Mouse (Mus musculus) heart, adult 2 months (tissue): ENCODE data around the gene Tenm4. TPM values are rescaled to one million over a fixed set of nuclear protein-coding genes. Genes with fewer than 3 reads are reported as not detected.

ENCODE experiments used
- DNase-seq, 2 experiments: peaks; one replicate each; pipeline ENCODE4 v3.0.0; 2021
- H3K27ac ChIP-seq: fragments of 200-600 bp; 2 replicates; pipeline ENCODE4 v1.8.1; 2022
- H3K27me3 ChIP-seq: fragments of 200-500 bp; 2 replicates; pipeline ENCODE4 v1.6.1; 2012; ENCODE audit warnings: mild to moderate bottlenecking, low read length, inconsistent platforms, mixed read lengths; ENCODE audit not compliant: control insufficient read depth, insufficient read depth
- H3K36me3 ChIP-seq: fragments of 200-500 bp; 2 replicates; pipeline ENCODE4 v1.6.1; 2012; ENCODE audit warnings: low read length, inconsistent platforms; ENCODE audit not compliant: control insufficient read depth, insufficient read depth
- H3K4me1 ChIP-seq: fragments of 200-500 bp; 2 replicates; pipeline ENCODE4 v1.6.1; 2011; ENCODE audit warnings: low read length; ENCODE audit not compliant: control insufficient read depth, insufficient read depth
- H3K4me3 ChIP-seq: fragments of 200-600 bp; 2 replicates; pipeline ENCODE4 v1.8.1; 2022
- H3K79me2 ChIP-seq: fragments of 200-500 bp; replicated peaks from 2 replicates; pipeline ENCODE4 v1.6.1; 2012; ENCODE audit warnings: mild to moderate bottlenecking, inconsistent platforms, low read length, moderate library complexity, mixed read lengths; ENCODE audit not compliant: control insufficient read depth, insufficient read depth
- H3K9ac ChIP-seq: fragments of 200-500 bp; 2 replicates; pipeline ENCODE4 v1.6.1; 2012; ENCODE audit warnings: low read depth, mild to moderate bottlenecking, control low read depth, inconsistent platforms, low read length, mixed read lengths
- CTCF ChIP-seq: fragments of 200-600 bp; IDR thresholded peaks from 2 replicates; pipeline ENCODE4 v1.8.1; 2022; ENCODE audit warnings: antibody characterized with exemption, mild to moderate bottlenecking, moderate library complexity
- EP300 ChIP-seq: fragments of 200-500 bp; IDR thresholded peaks from 2 replicates; pipeline ENCODE4 v1.6.1; 2011; ENCODE audit warnings: low read depth, low read length, control low read depth; ENCODE audit not compliant: insufficient read depth
- POLR2A ChIP-seq: fragments of 200-500 bp; IDR thresholded peaks from 2 replicates; pipeline ENCODE4 v1.6.1; 2011; ENCODE audit warnings: mild to moderate bottlenecking, low read depth, low read length, control low read depth; ENCODE audit not compliant: insufficient read depth
- whole genome bisulfite sequencing: fragments of 180-500 bp; shearing (Covaris S2); methylation state at CpG from one replicate; pipeline ENCODE4 v1.1.7; 2018; 5-methylcytosine and 5-hydroxymethylcytosine counted together
- intact Hi-C: fragments of 180-260 bp; cut with DNase I; formaldehyde crosslinking; loops from one replicate; pipeline ENCODE4 v1.15.1; 2025
- polyA plus RNA-seq: library from polyadenylated mRNA; depleted of rRNA; stranded (reverse); fragments of >200 nt; gene quantifications from 2 replicates; pipeline ENCODE4 v1.2.3, GENCODE M21; 2012
- total RNA-seq, 2 experiments: library from RNA; stranded (reverse); gene quantifications; 2 replicates each; pipeline ENCODE4 v1.2.3; 2021

Gene Tenm4
- total and polyA plus RNA-seq, 3 experiments: 0.34 to 1.3 (median 0.74) TPM

DNA sequence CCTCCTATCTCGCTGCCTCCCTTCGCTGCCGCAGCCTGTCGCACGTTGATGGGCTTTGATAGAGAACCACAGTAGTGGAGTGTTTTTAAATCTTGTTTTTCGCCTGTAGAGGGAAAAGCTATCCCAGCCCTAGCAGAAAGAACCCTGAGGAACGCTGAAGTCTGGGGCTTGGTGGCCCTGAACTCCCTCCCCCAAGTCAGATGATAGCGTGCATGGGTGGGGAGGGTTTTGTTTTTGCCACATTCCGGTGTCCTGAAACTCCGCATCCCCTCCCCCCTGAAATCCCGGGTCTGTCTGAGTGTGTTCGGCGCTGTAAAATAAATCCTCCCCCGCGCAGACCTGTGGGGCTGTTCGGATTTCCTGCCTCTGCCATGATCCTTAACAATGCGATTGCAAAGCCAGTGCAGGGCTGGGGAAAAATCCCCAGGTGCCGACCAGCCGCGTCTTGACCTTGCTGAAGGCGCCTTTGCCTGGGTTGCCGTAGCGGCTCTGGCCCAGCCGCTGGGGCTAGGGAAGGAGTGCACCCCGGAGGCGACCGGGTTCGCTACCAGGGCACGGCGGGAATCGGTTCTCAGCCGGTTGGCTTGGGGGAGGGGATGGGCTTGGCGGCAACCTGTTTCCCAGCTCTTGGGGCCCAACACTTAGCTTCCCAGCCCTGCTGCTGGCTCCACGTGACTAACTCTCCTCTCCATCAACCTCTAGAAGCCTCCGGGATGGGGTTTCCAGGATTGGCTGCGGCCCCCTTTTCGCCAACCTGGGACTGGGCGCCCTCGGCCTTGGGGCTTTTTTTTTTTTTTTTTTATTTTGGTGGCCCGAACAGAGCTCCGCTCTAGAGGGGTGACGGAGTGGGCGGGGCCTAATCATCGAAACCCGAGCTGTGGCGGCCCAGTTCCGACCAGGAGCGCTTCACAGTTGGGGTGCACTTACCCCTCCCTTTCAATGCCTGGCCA, 41.8 kb downstream of the Tenm4 start:
- H3K4me1 ChIP-seq: no peaks in the 10 kb centered on the region
- peaks cover 18% of the 10 kb centered on the region for H3K27me3 ChIP-seq
- no peak for TF ChIP-seq EP300
- no peak for TF ChIP-seq CTCF
- TF ChIP-seq POLR2A: no peak
- no peaks in the 10 kb centered on the region for H3K79me2 ChIP-seq
- H3K36me3 ChIP-seq: no peaks in the 10 kb centered on the region
- intact Hi-C loops: no loop called here
- peak overlapping the region; percentile 50 for H3K4me3 ChIP-seq
- H3K27ac ChIP-seq: no peak overlapping the region
- peak; percentile 28 to 49 for DNase-seq
- H3K9ac ChIP-seq: no peak overlapping the region
- WGBS: under 1% methylated on average over 48 of the region's 48 CpGs

- 56% methylated on average over 9 of the region's 10 CpGs for WGBS
- Histone ChIP-seq H3K27ac (no peak overlapping the region), H3K36me3 (no peaks in the 10 kb centered on the region), H3K4me3 (no peak overlapping the region), H3K9ac (no peak overlapping the region), H3K4me1 (no peaks in the 10 kb centered on the region), H3K79me2 (no peaks in the 10 kb centered on the region), H3K27me3 (peaks cover 18% of the 10 kb centered on the region)
- intact Hi-C loops: no loop called here
- DNase-seq: no peak
- TF ChIP-seq POLR2A: no peak
- TF ChIP-seq CTCF: no peak
- no peak for TF ChIP-seq EP300
Observed at GRCm38 (mm10) chr7:96213741-96214140, 42.7 kb downstream of the Tenm4 start.

DNA sequence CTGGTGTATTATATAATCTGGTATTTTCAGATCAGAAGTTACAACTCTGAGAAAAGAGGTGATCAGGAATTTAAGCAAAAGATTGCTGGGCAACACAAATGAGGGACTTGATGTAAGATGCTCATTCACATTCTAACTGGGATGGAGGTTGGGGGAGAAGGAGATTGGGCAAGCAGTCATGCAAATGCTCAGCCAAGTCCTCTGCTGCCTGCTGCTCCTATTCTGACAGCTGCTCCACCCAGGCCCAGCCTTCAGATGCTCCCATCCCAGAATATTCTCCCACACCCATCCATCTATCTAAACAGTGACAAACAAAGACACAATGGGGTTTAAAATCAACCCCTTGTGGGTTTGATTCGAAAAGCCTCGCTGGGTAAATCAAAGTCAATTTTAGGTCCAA, 43.8 kb downstream of the Tenm4 start:
- Histone ChIP-seq H3K27ac (no peak overlapping the region), H3K4me3 (no peak overlapping the region), H3K79me2 (no peaks in the 10 kb centered on the region), H3K36me3 (no peaks in the 10 kb centered on the region), H3K9ac (no peak overlapping the region), H3K27me3 (peaks cover 16% of the 10 kb centered on the region), H3K4me1 (no peaks in the 10 kb centered on the region)
- TF ChIP-seq POLR2A: no peak
- no peak for TF ChIP-seq EP300
- no peak for TF ChIP-seq CTCF
- intact Hi-C loops: no loop called here
- no peak for DNase-seq
- WGBS: 79% methylated on average over 2 of the region's 2 CpGs

- WGBS: 75% methylated on average over 5 of the region's 5 CpGs
- Histone ChIP-seq H3K79me2 (no peaks in the 10 kb centered on the region), H3K4me3 (no peak overlapping the region), H3K4me1 (no peaks in the 10 kb centered on the region), H3K36me3 (no peaks in the 10 kb centered on the region), H3K27me3 (peaks cover 7% of the 10 kb centered on the region), H3K27ac (no peak overlapping the region), H3K9ac (no peak overlapping the region)
- intact Hi-C loops: no loop called here
- DNase-seq: no peak
- TF ChIP-seq POLR2A (no peak), EP300 (no peak), CTCF (no peak)
Observed at GRCm38 (mm10) chr7:96215894-96216509, 45.0 kb downstream of the Tenm4 start.

- Histone ChIP-seq H3K4me3 (no peak overlapping the region), H3K79me2 (no peaks in the 10 kb centered on the region), H3K36me3 (no peaks in the 10 kb centered on the region), H3K4me1 (no peaks in the 10 kb centered on the region), H3K27me3 (no peaks in the 10 kb centered on the region), H3K9ac (no peak overlapping the region), H3K27ac (no peak overlapping the region)
- DNase-seq: no peak
- TF ChIP-seq POLR2A: no peak
- no peak for TF ChIP-seq CTCF
- no peak for TF ChIP-seq EP300
- WGBS: 41% methylated on average over 2 of the region's 2 CpGs
- intact Hi-C loops: no loop called here
Observed at GRCm38 (mm10) chr7:96219386-96219785, 48.3 kb downstream of the Tenm4 start.

DNA sequence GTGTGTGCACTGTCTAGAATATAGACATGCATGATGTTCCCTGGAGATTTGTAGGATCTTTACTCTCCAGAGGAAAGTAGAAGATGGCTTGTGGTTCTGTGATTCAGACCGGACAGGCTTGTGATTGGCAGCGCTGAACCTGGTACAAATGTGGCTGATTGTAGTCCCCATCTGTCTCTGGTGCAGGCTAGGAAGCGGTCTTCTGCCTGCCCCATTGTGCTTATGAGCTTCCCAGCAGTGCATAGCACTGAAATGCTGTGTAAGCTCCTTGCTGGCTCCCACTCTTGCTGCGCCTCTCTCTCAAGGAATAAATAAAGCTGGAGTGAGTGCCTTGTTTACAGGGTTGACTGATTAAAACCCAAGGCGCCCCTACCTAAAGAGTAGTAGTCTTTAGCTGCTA, 49.6 kb downstream of the Tenm4 start:
- 74% methylated on average over 5 of the region's 5 CpGs for WGBS
- Histone ChIP-seq H3K27ac (no peak overlapping the region), H3K4me1 (no peaks in the 10 kb centered on the region), H3K36me3 (no peaks in the 10 kb centered on the region), H3K4me3 (no peak overlapping the region), H3K9ac (no peak overlapping the region), H3K27me3 (no peaks in the 10 kb centered on the region), H3K79me2 (no peaks in the 10 kb centered on the region)
- no peak for TF ChIP-seq POLR2A
- no peak for TF ChIP-seq CTCF
- no peak for TF ChIP-seq EP300
- intact Hi-C loops: no loop called here
- DNase-seq: no peak
